Mouse (Mus musculus) hindbrain, embryonic 16.5 days (tissue): ENCODE results near the gene Tns3. TPM values are rescaled to one million over a fixed set of nuclear protein-coding genes. Genes with fewer than 3 reads are reported as not detected.

Experiments
- ATAC-seq: fragments of 200-750 bp; cut with Nextera tagmentation; 2 replicates; pipeline ENCODE4 v1.8.0; 2017; ENCODE audit warnings: moderate TSS enrichment, moderate library complexity
- H3K27ac ChIP-seq: fragments of 300-500 bp; sonication (generic); 2 replicates; pipeline ENCODE4 v1.5.1; 2014; ENCODE audit warnings: low read depth, mild to moderate bottlenecking, control low read depth, low read length, moderate library complexity
- H3K27me3 ChIP-seq: fragments of 300-500 bp; sonication (generic); replicated peaks from 2 replicates; pipeline ENCODE4 v1.6.1; 2014; ENCODE audit warnings: low read length; ENCODE audit not compliant: control insufficient read depth, insufficient read depth
- H3K36me3 ChIP-seq: fragments of 300-500 bp; sonication (generic); 2 replicates; pipeline ENCODE4 v1.6.1; 2014; ENCODE audit warnings: mild to moderate bottlenecking, low read length, moderate library complexity, mixed read lengths; ENCODE audit not compliant: control insufficient read depth, insufficient read depth
- H3K4me1 ChIP-seq: fragments of 300-500 bp; sonication (generic); 2 replicates; pipeline ENCODE4 v1.6.1; 2014; ENCODE audit warnings: low read depth, low read length; ENCODE audit not compliant: control insufficient read depth, insufficient read depth
- H3K4me2 ChIP-seq: fragments of 300-500 bp; sonication (generic); 2 replicates; pipeline ENCODE4 v1.6.1; 2014; ENCODE audit warnings: mild to moderate bottlenecking, low read length, control low read depth, moderate library complexity
- H3K4me3 ChIP-seq: fragments of 300-500 bp; sonication (generic); 2 replicates; pipeline ENCODE4 v1.5.1; 2014; ENCODE audit warnings: mild to moderate bottlenecking, low read length, control low read depth, moderate library complexity
- H3K9ac ChIP-seq: fragments of 300-500 bp; sonication (generic); 2 replicates; pipeline ENCODE4 v1.6.1; 2014; ENCODE audit warnings: low read depth, mild to moderate bottlenecking, control low read depth, low read length, moderate library complexity
- H3K9me3 ChIP-seq: fragments of 300-500 bp; sonication (generic); 2 replicates; pipeline ENCODE4 v1.6.1; 2014; ENCODE audit warnings: mild to moderate bottlenecking, low read length, moderate library complexity; ENCODE audit not compliant: control insufficient read depth
- WGBS: fragments of 180-500 bp; shearing (Covaris S2); extraction: QIAGEN DNeasy Blood & Tissue Kit; methylation state at CpG from one replicate; pipeline ENCODE4 v1.1.7; 2014; 5-methylcytosine and 5-hydroxymethylcytosine counted together
- polyA plus RNA-seq: library from polyadenylated mRNA; unstranded; fragments of >200 nt; fragmentation: Nextera tagmentation; extraction: Ambion mirVana; gene quantifications from 2 replicates; pipeline ENCODE4 v1.2.1, GENCODE M21; 2015

Tns3 gene
- polyA plus RNA-seq, 1 experiment from 2014 or later, result 7.5 TPM

DNA sequence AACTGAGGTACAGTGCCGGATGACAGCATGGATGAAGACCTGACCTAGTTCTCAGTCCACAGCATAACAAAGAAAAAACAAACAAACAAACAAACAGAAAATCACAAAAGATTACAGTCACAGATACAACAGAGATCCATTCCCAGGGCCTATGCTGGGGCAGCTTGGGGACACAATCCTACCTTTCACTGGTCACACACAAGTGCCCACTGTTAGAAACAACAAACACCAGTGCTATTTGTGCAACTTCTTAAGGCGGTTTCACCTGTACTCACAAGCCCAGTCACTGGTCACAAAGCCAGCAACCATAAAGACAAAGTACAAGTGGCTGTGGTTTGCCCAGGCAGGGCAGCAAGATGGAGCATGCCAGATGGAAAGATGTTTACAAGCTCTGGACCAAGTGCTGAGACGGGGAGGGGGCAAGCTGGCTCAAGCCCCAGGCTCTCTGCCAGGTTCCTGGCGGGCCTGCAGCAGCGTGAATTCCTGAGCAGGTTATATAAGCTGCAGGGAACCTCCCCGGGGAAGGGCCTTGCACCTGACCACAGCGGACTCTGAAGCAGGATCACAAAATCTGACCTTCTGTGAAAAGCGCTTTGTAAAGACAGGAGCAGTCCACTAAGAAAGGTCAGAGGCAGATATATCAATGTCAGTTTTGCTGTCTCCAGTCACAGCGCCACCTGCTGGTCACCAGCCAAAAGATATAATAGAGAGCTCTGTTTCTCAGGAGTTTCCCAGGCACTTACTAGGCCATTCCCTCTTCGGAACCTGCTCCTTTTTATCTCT, 140.8 kb downstream of the Tns3 start:
- Histone ChIP-seq H3K9ac (no peak overlapping the region), H3K4me2 (peak overlapping the region; percentile 29), H3K27ac (peak overlapping the region; percentile 63), H3K9me3 (no peaks in the 10 kb centered on the region), H3K36me3 (no peaks in the 10 kb centered on the region), H3K27me3 (no peaks in the 10 kb centered on the region), H3K4me3 (no peak overlapping the region), H3K4me1 (peaks cover 8% of the 10 kb centered on the region)
- peak; percentile 90 for ATAC-seq
- WGBS, result 28% methylated on average over 10 of the region's 10 CpGs

GRCm38 (mm10) chr11:8513359-8514253, 150.7 kb downstream of the Tns3 start:
- H3K4me1 ChIP-seq, result peaks cover 12% of the 10 kb centered on the region
- H3K27me3 ChIP-seq, result no peaks in the 10 kb centered on the region
- no peaks in the 10 kb centered on the region for H3K9me3 ChIP-seq
- no peaks in the 10 kb centered on the region for H3K36me3 ChIP-seq
- 47% methylated on average over 7 of the region's 7 CpGs for WGBS
- no peak overlapping the region for H3K4me2 ChIP-seq
- peak overlapping the region; percentile 65 for H3K27ac ChIP-seq
- H3K9ac ChIP-seq, result no peak overlapping the region
- peak; percentile 91 for ATAC-seq
- H3K4me3 ChIP-seq, result no peak overlapping the region

- WGBS, result 77% methylated on average over 2 of the region's 2 CpGs
- H3K9me3 ChIP-seq, result no peaks in the 10 kb centered on the region
- H3K4me1 ChIP-seq, result peaks cover 12% of the 10 kb centered on the region
Observed at GRCm38 (mm10) chr11:8510294-8510693, 154.0 kb downstream of the Tns3 start.

DNA sequence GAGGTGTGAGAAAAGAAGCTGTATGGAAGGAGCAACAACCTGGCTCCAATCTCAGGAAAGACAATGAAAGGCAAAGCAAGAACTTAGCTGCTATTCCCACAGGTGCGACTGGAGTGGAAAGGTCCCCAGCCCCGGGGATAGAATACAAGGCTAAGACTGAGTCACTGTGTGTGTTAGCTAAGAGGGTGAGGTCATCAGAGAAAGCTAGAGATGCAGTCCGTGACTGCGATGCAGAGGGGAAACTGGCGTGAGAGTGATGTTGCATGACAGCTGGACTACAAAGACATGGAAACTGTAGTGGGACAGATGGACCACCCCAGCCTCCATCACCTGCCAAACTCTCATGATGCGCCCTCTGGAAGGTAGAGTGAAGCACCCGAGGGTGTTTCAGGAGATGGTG, 154.7 kb downstream of the Tns3 start:
- Histone ChIP-seq H3K4me3 (no peak overlapping the region), H3K27me3 (no peaks in the 10 kb centered on the region), H3K9me3 (no peaks in the 10 kb centered on the region), H3K4me1 (peaks cover 12% of the 10 kb centered on the region), H3K27ac (no peak overlapping the region), H3K36me3 (no peaks in the 10 kb centered on the region), H3K4me2 (no peak overlapping the region), H3K9ac (no peak overlapping the region)
- 77% methylated on average over 7 of the region's 7 CpGs for WGBS
- no peak for ATAC-seq

More at GRCm38 (mm10) chr11:8510294-8510693, 154.0 kb downstream of the Tns3 start:
- ATAC-seq, result no peak
- Histone ChIP-seq H3K9ac (no peak overlapping the region), H3K4me3 (no peak overlapping the region), H3K27me3 (no peaks in the 10 kb centered on the region), H3K4me2 (no peak overlapping the region), H3K27ac (no peak overlapping the region), H3K36me3 (no peaks in the 10 kb centered on the region)

DNA sequence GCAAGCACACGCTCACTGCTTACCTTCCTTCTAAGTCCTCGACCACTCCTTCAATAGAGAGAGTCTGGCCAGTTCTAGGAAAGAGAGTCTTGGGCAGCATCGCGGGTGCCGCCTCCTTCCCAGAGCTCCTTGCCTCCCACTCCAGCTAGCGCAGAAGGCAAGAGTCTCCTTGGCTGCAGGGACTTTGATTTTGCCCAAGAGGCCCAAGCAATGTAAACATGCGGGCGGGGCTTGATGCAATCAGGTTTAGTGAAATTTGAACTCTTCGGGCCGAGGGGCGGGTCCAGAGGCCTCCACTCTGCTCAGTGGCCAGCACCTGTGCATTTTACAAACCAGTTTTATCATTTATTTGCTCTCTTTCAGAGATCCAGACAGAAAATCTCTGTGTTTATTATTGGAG, 160.6 kb downstream of the Tns3 start:
- Histone ChIP-seq H3K27me3 (no peaks in the 10 kb centered on the region), H3K4me1 (no peaks in the 10 kb centered on the region), H3K4me2 (no peak overlapping the region), H3K9ac (no peak overlapping the region), H3K4me3 (no peak overlapping the region), H3K36me3 (no peaks in the 10 kb centered on the region), H3K9me3 (no peaks in the 10 kb centered on the region), H3K27ac (no peak overlapping the region)
- WGBS, result 48% methylated on average over 11 of the region's 11 CpGs
- ATAC-seq, result no peak

- Histone ChIP-seq H3K27me3 (no peaks in the 10 kb centered on the region), H3K9ac (no peak overlapping the region), H3K27ac (no peak overlapping the region), H3K4me1 (peaks cover 8% of the 10 kb centered on the region), H3K9me3 (no peaks in the 10 kb centered on the region), H3K4me2 (no peak overlapping the region), H3K36me3 (no peaks in the 10 kb centered on the region), H3K4me3 (no peak overlapping the region)
- WGBS, result 88% methylated on average over 6 of the region's 6 CpGs
- no peak for ATAC-seq
Observed at GRCm38 (mm10) chr11:8500855-8501254, 163.5 kb downstream of the Tns3 start.

GRCm38 (mm10) chr11:8497136-8497535, 167.2 kb downstream of the Tns3 start:
- no peaks in the 10 kb centered on the region for H3K9me3 ChIP-seq
- H3K9ac ChIP-seq, result no peak overlapping the region
- H3K4me3 ChIP-seq, result no peak overlapping the region
- H3K27me3 ChIP-seq, result no peaks in the 10 kb centered on the region
- H3K4me2 ChIP-seq, result no peak overlapping the region
- H3K36me3 ChIP-seq, result no peaks in the 10 kb centered on the region
- WGBS, result 86% methylated on average over 6 of the region's 6 CpGs
- no peak for ATAC-seq
- H3K27ac ChIP-seq, result peak overlapping the region; percentile 40; the same call in 1 of the 2 replicates
- H3K4me1 ChIP-seq, result peaks cover 11% of the 10 kb centered on the region

- Histone ChIP-seq H3K27me3 (no peaks in the 10 kb centered on the region), H3K4me3 (no peak overlapping the region), H3K36me3 (no peaks in the 10 kb centered on the region), H3K4me1 (peaks cover 11% of the 10 kb centered on the region), H3K9me3 (no peaks in the 10 kb centered on the region), H3K27ac (peak overlapping the region; percentile 40; the same call in 1 of the 2 replicates), H3K4me2 (no peak overlapping the region), H3K9ac (no peak overlapping the region)
- 57% methylated on average over 5 of the region's 5 CpGs for WGBS
- ATAC-seq, result peak; percentile 51
Observed at GRCm38 (mm10) chr11:8496686-8497085, 167.6 kb downstream of the Tns3 start.

DNA sequence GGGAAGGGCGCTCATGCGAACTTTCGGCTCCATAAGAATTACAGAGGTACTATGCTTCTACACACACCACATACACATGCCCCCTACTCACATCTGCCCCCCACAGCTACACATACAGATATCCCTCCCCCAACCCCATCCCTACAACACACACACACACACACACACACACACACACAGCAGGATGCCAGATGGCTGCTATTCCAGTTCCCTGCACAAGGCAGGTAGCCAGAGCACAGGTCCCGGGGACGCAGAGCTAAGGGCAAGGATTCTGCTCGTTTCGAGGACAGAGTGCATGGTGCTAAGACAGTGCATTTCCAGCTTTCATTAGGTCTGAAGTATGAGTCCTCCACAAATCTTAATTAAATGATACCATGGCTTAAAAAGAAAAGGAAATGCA, 168.5 kb downstream of the Tns3 start:
- H3K4me2 ChIP-seq, result no peak overlapping the region
- peaks cover 11% of the 10 kb centered on the region for H3K4me1 ChIP-seq
- no peaks in the 10 kb centered on the region for H3K36me3 ChIP-seq
- H3K4me3 ChIP-seq, result no peak overlapping the region
- no peak overlapping the region for H3K27ac ChIP-seq
- 78% methylated on average over 7 of the region's 7 CpGs for WGBS
- H3K9ac ChIP-seq, result no peak overlapping the region
- no peaks in the 10 kb centered on the region for H3K9me3 ChIP-seq
- H3K27me3 ChIP-seq, result no peaks in the 10 kb centered on the region
- no peak; the same call in 1 of the 2 replicates for ATAC-seq
